Mouse (Mus musculus): ENCODE results near the gene Gabrp. TPM values are rescaled to one million over a fixed set of nuclear protein-coding genes. Genes with fewer than 3 reads are reported as not detected.

Gene Gabrp
- not detected for polyA plus RNA-seq (2017; shearing (Covaris generic))

- ATAC-seq = no peak
Measured at GRCm38 (mm10) chr11:33578859-33579258, at the start of gene Gabrp. TSS of gene Gabrp (minus strand) at chr11:33578959.

GRCm38 (mm10) chr11:33627136-33627742 is 48.5 kb upstream of the Gabrp start:
- no peak for ATAC-seq

- no peak for ATAC-seq
Measured at GRCm38 (mm10) chr11:33614218-33614617, 35.5 kb upstream of the Gabrp start.

GRCm38 (mm10) chr11:33607784-33608183 is 29.0 kb upstream of the Gabrp start:
- ATAC-seq = no peak

GRCm38 (mm10) chr11:33603174-33603573 is 24.4 kb upstream of the Gabrp start:
- no peak for ATAC-seq

GRCm38 (mm10) chr11:33598986-33599385 is 20.2 kb upstream of the Gabrp start, which contains the start of gene D130052B06Rik:
TSS of gene D130052B06Rik (plus strand) at chr11:33599302.
- no peak for ATAC-seq

GRCm38 (mm10) chr11:33596655-33597054 is 17.9 kb upstream of the Gabrp start:
- ATAC-seq = no peak

GRCm38 (mm10) chr11:33592826-33593225 is 14.1 kb upstream of the Gabrp start:
- ATAC-seq = no peak

GRCm38 (mm10) chr11:33590771-33591170 is 12.0 kb upstream of the Gabrp start:
- no peak for ATAC-seq

GRCm38 (mm10) chr11:33586614-33587013 is 7.9 kb upstream of the Gabrp start:
- no peak for ATAC-seq

GRCm38 (mm10) chr11:33579621-33580020 is 862 bp upstream of the Gabrp start:
- no peak for ATAC-seq

GRCm38 (mm10) chr11:33574944-33575343 is 3.8 kb downstream of the Gabrp start:
- no peak for ATAC-seq

- no peak for ATAC-seq
Measured at GRCm38 (mm10) chr11:33570413-33570812, 8.3 kb downstream of the Gabrp start.

GRCm38 (mm10) chr11:33563921-33564320 is 14.8 kb downstream of the Gabrp start:
- no peak for ATAC-seq

- no peak for ATAC-seq
Measured at GRCm38 (mm10) chr11:33554123-33554522, 24.6 kb downstream of the Gabrp start.

- no peak for ATAC-seq
Measured at GRCm38 (mm10) chr11:33550861-33551560, 27.7 kb downstream of the Gabrp start.

- ATAC-seq = no peak
Measured at GRCm38 (mm10) chr11:33547386-33547785, 31.4 kb downstream of the Gabrp start.

- no peak for ATAC-seq
Measured at GRCm38 (mm10) chr11:33544945-33545344, 33.8 kb downstream of the Gabrp start.

GRCm38 (mm10) chr11:33544121-33544520 is 34.6 kb downstream of the Gabrp start:
- ATAC-seq = no peak

GRCm38 (mm10) chr11:33537390-33538125 is 41.2 kb downstream of the Gabrp start:
- no peak for ATAC-seq

GRCm38 (mm10) chr11:33536636-33537035 is 42.1 kb downstream of the Gabrp start:
- ATAC-seq = no peak

- no peak for ATAC-seq
Measured at GRCm38 (mm10) chr11:33534541-33534940, 44.2 kb downstream of the Gabrp start.

- ATAC-seq = no peak
Measured at GRCm38 (mm10) chr11:33533577-33533976, 45.2 kb downstream of the Gabrp start.

- ATAC-seq = no peak
Measured at GRCm38 (mm10) chr11:33529576-33529975, 49.2 kb downstream of the Gabrp start.

Measured in inflammation-experienced regulatory T-cells, adult 6 months (primary cell).